Mouse (Mus musculus) kidney, adult 2 months (tissue): ENCODE measurements around the gene 1700017D01Rik.
"Not testable (repeated sequence)": the region's sequence is repeated elsewhere in the genome, so short reads cannot be mapped to it uniquely, and the experiment has no call there.

Experiments
- CTCF ChIP-seq: fragments of 200-500 bp; conservative IDR thresholded peaks from 2 replicates; pipeline ENCODE4 v1.5.1; 2011; ENCODE audit warnings: low read depth, mild to moderate bottlenecking, control low read depth, low read length, moderate library complexity, mixed read lengths; ENCODE audit not compliant: insufficient read depth, insufficient read length
- POLR2A ChIP-seq: fragments of 200-500 bp; IDR thresholded peaks from one replicate; pipeline ENCODE4 v1.6.1; 2011; ENCODE audit warnings: low read depth, low read length, control low read depth

- not testable (repeated sequence) for TF ChIP-seq POLR2A, CTCF
Observed at GRCm38 (mm10) chr19:11055700-11056099, 75.0 kb downstream of the 1700017D01Rik start.
